Mouse (Mus musculus) monocyte, adult 5-6 weeks (primary cell): ENCODE data around the gene Paqr9. TPM values are rescaled to one million over a fixed set of nuclear protein-coding genes. Genes with fewer than 3 reads are reported as not detected.

Experiments
- ATAC-seq: fragments of 153-309, 156-312 bp; replicated peaks from 2 replicates; pipeline ENCODE4 v1.8.0; 2017; ENCODE audit warnings: mild to moderate bottlenecking; ENCODE audit not compliant: low TSS enrichment, insufficient number of reproducible peaks, severe bottlenecking, poor library complexity, low FRiP score
- total RNA-seq: library from RNA; stranded (forward); fragments of 200-1000, 200-491, 200-594 nt; gene quantifications from 3 replicates; pipeline ENCODE4 v1.2.3, GENCODE M21; 2017

The Paqr9 gene
- total RNA-seq, 1 experiment from 2014 or later = 0.57 TPM

DNA sequence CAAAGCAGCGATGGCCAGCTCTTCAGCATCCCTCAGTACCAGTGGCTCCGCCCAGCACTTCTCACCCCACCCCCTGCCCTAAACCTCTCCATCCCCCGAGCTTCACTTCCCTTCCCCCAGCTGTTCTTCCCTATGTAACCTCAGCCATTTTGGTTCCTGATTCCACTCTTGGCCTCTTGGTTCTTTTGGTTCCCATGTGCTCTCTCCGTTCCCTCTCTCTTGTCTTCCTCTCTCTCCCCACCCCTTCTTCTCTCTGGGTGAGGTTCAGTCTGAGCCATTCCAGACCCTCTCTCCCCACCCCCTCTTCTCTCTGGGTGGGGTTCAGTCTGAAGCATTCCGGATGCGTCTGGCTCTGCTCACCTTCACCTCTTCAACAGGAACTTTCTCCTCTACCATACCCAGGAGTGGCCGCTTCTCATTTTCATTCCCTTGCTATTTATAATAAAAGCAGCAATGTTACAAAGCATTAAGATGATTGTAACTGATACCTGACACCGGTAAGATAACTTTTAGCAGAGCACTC is 52.9 kb downstream of the Paqr9 start:
- no peak for ATAC-seq

DNA sequence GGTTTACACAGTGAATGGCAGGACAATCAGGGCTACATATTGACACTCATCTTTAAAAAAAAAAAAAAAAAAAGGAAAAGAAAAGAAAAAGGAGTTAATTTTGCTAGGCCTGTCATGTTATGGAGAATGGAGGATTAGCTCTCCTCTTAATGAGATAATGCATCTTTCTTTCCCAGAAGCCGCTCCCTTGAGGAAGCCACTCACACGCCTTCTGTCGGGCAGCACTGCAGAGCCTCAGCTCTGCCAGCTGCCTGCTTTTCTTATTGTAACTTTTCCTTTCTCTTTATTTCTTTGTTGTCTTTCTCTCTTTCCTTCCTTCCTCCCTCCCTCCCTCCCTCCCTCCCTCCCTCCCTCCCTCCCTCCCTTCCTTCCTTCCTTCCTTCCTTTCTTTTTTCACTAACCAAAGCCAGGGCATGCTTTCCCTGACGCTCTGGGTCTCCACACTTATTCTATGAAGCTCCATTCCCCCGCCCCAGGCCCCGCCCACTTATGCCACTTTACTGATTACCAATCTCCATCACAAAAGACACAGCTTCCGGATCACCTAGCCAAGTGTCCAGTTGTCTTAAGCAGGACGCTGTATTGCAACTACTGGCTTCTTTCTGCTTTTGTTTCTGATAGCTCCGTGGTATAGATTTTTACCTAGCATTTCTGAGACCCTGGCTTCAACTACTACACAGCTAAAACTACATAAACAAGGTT is 54.1 kb downstream of the Paqr9 start:
- no peak for ATAC-seq

DNA sequence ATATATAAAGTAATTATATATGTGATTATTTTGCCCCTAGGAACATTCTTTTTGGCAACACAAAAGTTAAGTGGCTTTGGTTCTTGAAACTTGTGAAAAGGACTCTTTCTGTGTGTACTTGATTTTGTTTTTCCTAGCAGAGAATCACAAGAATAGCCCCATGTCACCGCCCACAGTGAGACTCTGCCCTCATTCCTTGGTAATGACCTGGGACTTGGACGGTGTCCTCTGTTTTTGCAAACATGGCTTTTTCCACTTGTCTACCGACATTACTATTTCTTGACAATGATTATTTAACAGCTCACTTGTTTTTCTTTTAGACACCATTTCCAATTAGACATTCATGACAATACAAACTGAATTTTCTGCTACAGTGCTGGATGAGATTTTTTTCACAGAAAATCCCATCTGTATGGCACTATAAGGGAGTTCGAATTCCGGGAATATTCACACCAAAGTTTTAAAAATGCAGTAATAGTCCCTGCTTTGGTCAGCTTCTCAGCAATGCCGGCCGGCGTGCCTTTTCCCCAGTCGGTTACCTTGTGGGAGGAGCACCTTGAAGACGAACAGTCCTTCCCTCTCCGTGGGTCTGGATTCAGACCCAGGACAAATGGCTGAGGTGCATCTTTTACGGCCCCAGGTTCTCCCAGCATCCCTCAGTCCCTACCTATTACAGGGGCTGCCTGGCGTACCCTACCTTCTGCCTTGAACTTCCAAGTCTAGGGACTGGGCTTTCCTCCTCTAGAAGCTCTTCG is 55.6 kb downstream of the Paqr9 start:
- ATAC-seq = no peak

DNA sequence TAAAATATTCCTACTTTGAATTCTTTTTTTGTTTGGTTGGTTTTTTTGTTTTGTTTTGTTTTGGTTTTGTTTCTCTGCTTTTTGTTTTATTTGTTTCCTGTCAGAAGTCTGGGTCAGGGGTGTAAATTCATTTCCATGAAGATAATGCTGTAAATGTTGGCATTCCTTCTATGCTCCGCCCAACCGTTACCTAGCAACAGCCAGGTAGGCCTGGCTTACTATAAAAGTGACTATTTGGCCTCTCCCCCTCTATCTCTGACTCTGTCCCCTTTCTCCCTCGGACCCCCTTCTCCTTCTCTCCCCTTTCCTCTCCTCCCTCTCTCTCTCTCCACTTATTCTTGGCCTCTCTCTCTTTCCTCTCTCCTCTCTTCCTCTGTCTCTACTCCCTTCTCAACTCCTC is 56.5 kb downstream of the Paqr9 start:
- no peak for ATAC-seq

Other genes starting within 250 kb of the Paqr9 start
- gene Chst2, start 152.9 kb upstream of the Paqr9 start, total RNA-seq = 0.10 to 0.32 TPM (median 0.19 TPM) in 3 replicates
- 105 to 140 TPM (median 116 TPM) in 3 replicates for gene U2surp, start 47.7 kb upstream of the Paqr9 start, total RNA-seq
- gene Pcolce2, start 77.9 kb downstream of the Paqr9 start, total RNA-seq = not detected in 3 replicates
- 0.57 to 1.4 TPM (median 0.64 TPM) in 3 replicates for gene Trpc1, start 190.7 kb downstream of the Paqr9 start, total RNA-seq